In the genomic region with DNA sequence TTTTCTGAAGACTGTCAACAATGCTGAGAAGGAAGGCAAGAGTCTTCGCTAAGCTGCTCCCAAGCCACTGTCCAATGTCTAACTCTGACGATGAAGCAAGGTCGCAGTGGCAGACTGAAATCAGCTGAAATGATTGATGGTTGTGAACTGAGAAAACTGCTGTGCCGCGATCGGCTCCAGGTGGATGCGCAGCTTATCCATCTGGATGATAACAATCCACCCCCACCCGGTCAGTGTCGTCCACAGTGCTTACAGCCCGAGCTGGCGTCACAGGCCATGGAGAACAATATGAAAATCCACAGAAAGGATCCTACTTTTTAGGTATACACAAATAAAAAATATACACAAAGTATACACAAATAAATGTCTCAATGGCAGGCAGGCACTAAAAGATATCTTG, we compare ENCODE assay signal across 15 mouse cellular contexts. TPM values are rescaled to one million over a fixed set of nuclear protein-coding genes. Genes with fewer than 3 reads are reported as not detected.
A peak's percentile ranks its signal among the peaks of the same experiment; 100 is the strongest.
DNase-seq lines count a peak whose midpoint lies in the region; ATAC-seq lines count a peak whose summit lies in the region.
"Had no signal": no experiment of that assay in that cellular context is flagged by ENCODE, and none has a peak within 500 bp of the region (broad histone marks: within the 10 kb centered on the region; RNA-seq: fewer than 3 reads in every experiment).

No protein-coding gene starts in this region.

- peaks cover 36% of the 10 kb centered on the region for H3K4me1 ChIP-seq in heart, embryonic 15.5 days (replicated peaks)
- H3K4me1 ChIP-seq in hindbrain, embryonic 16.5 days (ENCODE audit: control insufficient read depth, insufficient read depth, low read depth, low read length): peaks cover 9% of the 10 kb centered on the region; the same call in 1 of the 2 replicates

- DNase-seq in cerebellum, adult 18-20 months: peak; percentile 36 to 46
- no peak for DNase-seq in cerebellum, adult 9-11 months
- no peak for DNase-seq in heart, adult 11 months
- DNase-seq in cerebellum, postnatal 10 days: peak; percentile 71 to 74
- no peak for DNase-seq in adrenal gland, adult (ENCODE audit: inconsistent age in 2 of 2, low spot score in 1 of 2)
- no peak for DNase-seq in testis, postnatal 10 days (ENCODE audit: low spot score)
- DNase-seq: adrenal gland, adult 8-10 months; gastrocnemius, postnatal 36 days; right cerebral cortex, postnatal 25 days; thymus, postnatal 25 days had no signal

- no peaks in the 10 kb centered on the region for H3K36me3 ChIP-seq in heart, embryonic 15.5 days
- no peaks in the 10 kb centered on the region for H3K36me3 ChIP-seq in hindbrain, embryonic 16.5 days (ENCODE audit: control insufficient read depth, insufficient read depth, low read length)
- H3K36me3 ChIP-seq: embryonic facial prominence, embryonic 13.5 days; stomach, embryonic 15.5 days had no signal

- WGBS in heart, embryonic 15.5 days: 41% methylated on average over 11 of the region's 11 CpGs
- WGBS in hindbrain, embryonic 16.5 days: 45% methylated on average over 11 of the region's 11 CpGs

- H3K9me3 ChIP-seq in heart, embryonic 15.5 days (replicated peaks): no peaks in the 10 kb centered on the region
- no peaks in the 10 kb centered on the region for H3K9me3 ChIP-seq in hindbrain, embryonic 16.5 days (ENCODE audit: control insufficient read depth, low read length)
- H3K9me3 ChIP-seq: embryonic facial prominence, embryonic 13.5 days; stomach, embryonic 15.5 days had no signal

- 0 out of 2 replicates have a peak overlapping the region, but pooled peaks have one; percentile 3 for H3K4me2 ChIP-seq in heart, embryonic 15.5 days
- H3K4me2 ChIP-seq in hindbrain, embryonic 16.5 days (ENCODE audit: low read length): peak overlapping the region; percentile 27
- H3K4me2 ChIP-seq: embryonic facial prominence, embryonic 13.5 days; stomach, embryonic 15.5 days had no signal

- no peaks in the 10 kb centered on the region for H3K27me3 ChIP-seq in heart, embryonic 15.5 days
- no peaks in the 10 kb centered on the region for H3K27me3 ChIP-seq in hindbrain, embryonic 16.5 days (replicated peaks; ENCODE audit: control insufficient read depth, insufficient read depth, low read length)
- H3K27me3 ChIP-seq: embryonic facial prominence, embryonic 13.5 days; stomach, embryonic 15.5 days had no signal

- ATAC-seq in heart, embryonic 15.5 days (replicated peaks; ENCODE audit: insufficient number of reproducible peaks, insufficient read depth, low FRiP score, low read depth): no peak
- ATAC-seq in hindbrain, embryonic 16.5 days: peak; percentile 82

- peak overlapping the region; percentile 98 for H3K27ac ChIP-seq in heart, embryonic 15.5 days
- no peak overlapping the region for H3K27ac ChIP-seq in hindbrain, embryonic 16.5 days (ENCODE audit: low read depth, low read length)
- H3K27ac ChIP-seq: embryonic facial prominence, embryonic 13.5 days; stomach, embryonic 15.5 days had no signal

- H3K4me3 ChIP-seq in heart, embryonic 15.5 days: no peak overlapping the region
- no peak overlapping the region for H3K4me3 ChIP-seq in hindbrain, embryonic 16.5 days (ENCODE audit: low read length)
- H3K4me3 ChIP-seq: embryonic facial prominence, embryonic 13.5 days; stomach, embryonic 15.5 days had no signal

- H3K9ac ChIP-seq in heart, embryonic 15.5 days: no peak overlapping the region
- no peak overlapping the region for H3K9ac ChIP-seq in hindbrain, embryonic 16.5 days (ENCODE audit: low read depth, low read length)
- H3K9ac ChIP-seq: embryonic facial prominence, embryonic 13.5 days; stomach, embryonic 15.5 days had no signal

RNA-seq across cellular contexts. Expression of a gene that starts 8.3 kb away (rescaled TPM):
- 53.7 and 56.7 TPM in 2 replicates for polyA plus RNA-seq in heart, embryonic 15.5 days (2015; fragmentation: Nextera tagmentation; extraction: Ambion mirVana)
- 31.2 and 32.1 TPM in 2 replicates for polyA plus RNA-seq in hindbrain, embryonic 16.5 days (2015; fragmentation: Nextera tagmentation; extraction: Ambion mirVana)

RNA-seq across cellular contexts. Expression of a gene that starts 9.0 kb away (rescaled TPM):
- 0.21 and 0.22 TPM in 2 replicates for polyA plus RNA-seq in heart, embryonic 15.5 days (2015; fragmentation: Nextera tagmentation; extraction: Ambion mirVana)
- 0.24 TPM in 2 replicates for polyA plus RNA-seq in hindbrain, embryonic 16.5 days (2015; fragmentation: Nextera tagmentation; extraction: Ambion mirVana)
- polyA plus RNA-seq: liver, adult 2 months had no signal

Comparison
In these comparisons a context has a peak if more than half of its experiments do, and no peak if none do; other contexts are left out.
1. DNase-seq: peak in cerebellum, adult 18-20 months (2 of 2) and cerebellum, postnatal 10 days (2 of 2); none in cerebellum, adult 9-11 months (single experiment), heart, adult 11 months (single experiment), adrenal gland, adult (0 of 2) and testis, postnatal 10 days (single experiment).